Mouse (Mus musculus): ENCODE measurements around the gene Galnt10. TPM values are rescaled to one million over a fixed set of nuclear protein-coding genes. Genes with fewer than 3 reads are reported as not detected.

Gene Galnt10
- polyA plus RNA-seq, 1 experiment = 7.8 TPM

DNA sequence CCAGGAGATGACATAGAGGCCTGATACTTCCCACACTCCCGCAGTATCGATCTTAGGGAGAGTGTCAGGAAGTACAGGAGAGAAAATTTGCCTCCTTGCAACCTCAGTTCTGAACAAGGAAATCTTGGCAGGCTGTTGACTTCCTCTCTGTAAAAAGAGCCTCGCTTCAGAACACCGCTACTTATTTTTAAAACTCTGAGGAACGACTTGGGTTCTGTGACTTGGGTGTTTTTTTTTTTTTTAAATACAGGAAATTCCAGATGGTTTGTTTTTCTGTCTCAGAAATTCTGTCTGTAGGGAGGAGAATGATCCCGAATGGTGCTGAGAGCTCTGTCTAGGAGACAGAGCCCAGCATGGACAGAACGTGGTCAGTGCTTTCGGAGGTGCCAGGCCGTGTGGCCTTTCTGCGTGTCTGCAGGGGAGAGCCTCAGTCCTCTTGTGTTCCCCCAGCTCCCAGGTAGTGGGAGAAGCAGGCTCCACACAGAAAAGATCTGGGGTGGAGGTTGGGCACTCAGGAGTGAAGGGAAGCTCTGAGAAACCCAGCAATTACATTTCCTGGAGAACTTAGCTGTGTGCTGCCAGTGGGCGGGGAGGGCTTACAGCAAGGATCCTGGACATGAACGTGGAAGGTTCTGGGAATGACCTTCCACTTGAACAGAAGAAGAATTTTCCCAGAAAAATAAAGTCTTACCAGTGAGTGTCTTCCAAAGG lies 28.9 kb downstream of the Galnt10 start:
- TF ChIP-seq GATA1 (IDR thresholded peaks at IDR 0.05; ENCODE audit: low read length) (no peak), TAL1 (IDR thresholded peaks at IDR 0.05; ENCODE audit: low read length) (no peak)

DNA sequence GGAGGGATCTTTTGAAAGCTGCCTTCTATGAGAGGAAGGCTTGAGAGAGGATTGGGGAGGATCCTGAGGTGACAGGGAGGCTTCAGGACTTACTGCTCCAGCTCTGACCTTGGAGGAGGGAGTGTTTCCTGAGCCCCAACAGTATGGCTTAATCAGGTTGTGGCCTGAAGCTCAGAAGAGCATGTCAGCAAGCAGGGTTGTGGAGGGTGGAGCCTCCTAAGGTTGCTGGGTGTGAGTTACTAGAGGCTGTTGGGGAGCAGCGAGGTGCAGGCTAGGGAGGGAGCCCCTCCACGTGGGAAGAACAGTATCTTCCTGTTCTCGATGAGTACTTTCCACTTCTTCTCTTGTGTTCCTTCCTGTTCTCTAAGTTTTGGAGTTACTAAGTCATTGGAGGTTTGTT lies 32.0 kb downstream of the Galnt10 start:
- peaks cover 79% of the 10 kb centered on the region for H3K36me3 ChIP-seq (ENCODE audit: control insufficient read depth)

More for the DNA sequence above, 28.9 kb downstream of the Galnt10 start:
- Histone ChIP-seq H3K4me1 (ENCODE audit: control insufficient read depth) (peaks cover 43% of the 10 kb centered on the region), H3K9me3 (ENCODE audit: control insufficient read depth, low read length) (no peaks in the 10 kb centered on the region), H3K36me3 (ENCODE audit: control insufficient read depth) (peaks cover 74% of the 10 kb centered on the region), H3K27me3 (ENCODE audit: control insufficient read depth) (no peaks in the 10 kb centered on the region), H3K4me3 (replicated peaks) (no peak overlapping the region)

DNA sequence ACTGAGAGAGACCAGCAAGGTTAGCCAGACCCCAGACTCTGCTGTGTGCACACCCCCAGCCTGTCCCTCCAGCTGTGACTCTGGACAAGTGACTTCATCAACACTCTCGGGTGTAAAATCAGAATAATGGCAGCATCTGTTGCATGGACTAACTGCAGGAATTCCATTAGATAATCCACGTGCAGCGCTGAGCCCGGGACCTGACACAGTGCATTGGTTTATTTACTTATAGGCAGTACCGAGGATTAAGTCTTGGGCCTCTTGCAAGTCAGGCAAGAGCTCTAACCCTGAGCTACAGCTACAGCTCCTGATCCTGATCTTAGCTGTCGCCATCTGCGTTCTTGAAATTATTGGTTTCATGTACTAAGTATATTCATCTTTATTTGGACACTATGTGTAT lies 37.3 kb downstream of the Galnt10 start:
- H3K4me1 ChIP-seq (ENCODE audit: control insufficient read depth) = peaks cover 49% of the 10 kb centered on the region
- no peaks in the 10 kb centered on the region; the same call in 1 of the 2 replicates for H3K9me3 ChIP-seq (ENCODE audit: control insufficient read depth, low read length)
- no peaks in the 10 kb centered on the region for H3K27me3 ChIP-seq (ENCODE audit: control insufficient read depth)
- peaks cover 51% of the 10 kb centered on the region for H3K36me3 ChIP-seq (ENCODE audit: control insufficient read depth)
- H3K4me3 ChIP-seq (replicated peaks) = no peak overlapping the region
- TF ChIP-seq GATA1 (IDR thresholded peaks at IDR 0.05; ENCODE audit: low read length) = no peak
- no peak for TF ChIP-seq TAL1 (IDR thresholded peaks at IDR 0.05; ENCODE audit: low read length)

More for the DNA sequence above, 32.0 kb downstream of the Galnt10 start:
- peaks cover 44% of the 10 kb centered on the region for H3K4me1 ChIP-seq (ENCODE audit: control insufficient read depth)
- H3K27me3 ChIP-seq (ENCODE audit: control insufficient read depth) = no peaks in the 10 kb centered on the region
- no peaks in the 10 kb centered on the region; the same call in 1 of the 2 replicates for H3K9me3 ChIP-seq (ENCODE audit: control insufficient read depth, low read length)
- TF ChIP-seq TAL1 (IDR thresholded peaks at IDR 0.05; ENCODE audit: low read length) = no peak
- TF ChIP-seq GATA1 (IDR thresholded peaks at IDR 0.05; ENCODE audit: low read length) = no peak
- no peak overlapping the region for H3K4me3 ChIP-seq (replicated peaks)

DNA sequence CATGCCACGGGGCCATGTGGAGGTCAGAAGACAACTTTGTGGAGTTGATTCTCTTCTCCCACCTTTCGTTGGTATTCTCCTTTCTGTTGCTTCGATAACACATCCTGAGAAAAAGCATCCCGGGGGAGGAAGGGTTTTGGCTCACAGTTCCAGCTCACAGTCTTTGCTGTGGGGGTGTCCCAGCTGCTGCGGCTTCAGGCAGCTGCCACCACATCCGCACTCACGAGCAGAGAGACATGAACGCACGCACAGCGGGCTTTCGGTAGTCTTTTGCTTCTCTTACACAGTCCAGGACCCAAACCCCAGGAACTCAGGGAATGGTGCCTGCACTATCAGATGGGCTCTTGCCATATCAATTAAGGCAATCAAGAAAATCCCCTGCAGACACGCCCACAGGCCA lies 37.9 kb downstream of the Galnt10 start:
- peaks cover 50% of the 10 kb centered on the region for H3K36me3 ChIP-seq (ENCODE audit: control insufficient read depth)
- H3K4me1 ChIP-seq (ENCODE audit: control insufficient read depth) = peaks cover 55% of the 10 kb centered on the region
- no peak for TF ChIP-seq GATA1 (IDR thresholded peaks at IDR 0.05; ENCODE audit: low read length)
- no peak for TF ChIP-seq TAL1 (IDR thresholded peaks at IDR 0.05; ENCODE audit: low read length)
- no peak overlapping the region for H3K4me3 ChIP-seq (replicated peaks)
- H3K27me3 ChIP-seq (ENCODE audit: control insufficient read depth) = no peaks in the 10 kb centered on the region
- H3K9me3 ChIP-seq (ENCODE audit: control insufficient read depth, low read length) = no peaks in the 10 kb centered on the region; the same call in 1 of the 2 replicates

DNA sequence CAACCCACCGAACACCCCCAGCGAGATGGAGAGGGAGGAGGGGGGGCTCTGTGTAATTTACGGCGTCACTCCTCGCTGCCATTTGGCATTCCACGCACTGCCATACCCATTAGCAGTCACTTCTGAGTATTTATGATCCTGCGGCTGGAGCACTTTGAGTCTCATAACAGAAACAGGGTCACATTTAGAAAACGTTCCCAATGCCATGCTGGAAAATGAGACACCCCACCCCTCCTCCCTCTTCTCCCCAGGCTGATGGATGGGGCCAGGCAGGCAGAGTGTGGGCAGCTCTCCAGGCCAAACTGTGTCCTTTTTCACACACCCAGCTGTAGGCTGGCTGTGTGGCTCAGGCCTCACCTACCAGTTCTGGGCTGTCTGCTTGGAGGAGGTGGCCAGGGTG lies 38.7 kb downstream of the Galnt10 start:
- no peak for TF ChIP-seq TAL1 (IDR thresholded peaks at IDR 0.05; ENCODE audit: low read length)
- TF ChIP-seq GATA1 (IDR thresholded peaks at IDR 0.05; ENCODE audit: low read length) = no peak
- H3K4me1 ChIP-seq (ENCODE audit: control insufficient read depth) = peaks cover 62% of the 10 kb centered on the region

DNA sequence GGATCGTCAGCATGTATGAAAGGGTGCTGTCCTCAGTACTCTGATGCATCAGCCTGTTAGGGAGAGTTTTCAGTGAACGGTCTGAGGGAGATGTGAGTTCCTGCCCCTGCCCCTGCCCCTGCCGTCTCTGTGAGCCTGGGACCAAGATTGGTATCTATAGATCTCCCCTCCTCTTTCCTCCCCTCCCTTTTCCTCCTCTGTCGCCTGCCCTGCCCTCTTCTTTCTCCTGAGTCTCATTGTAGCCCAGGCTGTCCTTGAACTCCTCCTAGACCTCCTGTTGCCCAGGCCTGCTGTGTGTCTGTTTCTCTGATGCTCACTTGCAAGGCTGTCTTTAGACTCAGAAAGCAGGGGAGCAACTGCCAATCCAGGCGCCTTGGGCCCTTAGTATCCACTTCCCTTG lies 39.6 kb downstream of the Galnt10 start:
- H3K9me3 ChIP-seq (ENCODE audit: control insufficient read depth, low read length) = no peaks in the 10 kb centered on the region
- peaks cover 66% of the 10 kb centered on the region for H3K4me1 ChIP-seq (ENCODE audit: control insufficient read depth)
- H3K27me3 ChIP-seq (ENCODE audit: control insufficient read depth) = no peaks in the 10 kb centered on the region
- TF ChIP-seq TAL1 (IDR thresholded peaks at IDR 0.05; ENCODE audit: low read length) = no peak
- no peak for TF ChIP-seq GATA1 (IDR thresholded peaks at IDR 0.05; ENCODE audit: low read length)
- peaks cover 49% of the 10 kb centered on the region for H3K36me3 ChIP-seq (ENCODE audit: control insufficient read depth)
- no peak overlapping the region for H3K4me3 ChIP-seq (replicated peaks)

More for the DNA sequence above, 38.7 kb downstream of the Galnt10 start:
- no peaks in the 10 kb centered on the region for H3K27me3 ChIP-seq (ENCODE audit: control insufficient read depth)
- H3K36me3 ChIP-seq (ENCODE audit: control insufficient read depth) = peaks cover 48% of the 10 kb centered on the region
- H3K9me3 ChIP-seq (ENCODE audit: control insufficient read depth, low read length) = no peaks in the 10 kb centered on the region; the same call in 1 of the 2 replicates
- H3K4me3 ChIP-seq (replicated peaks) = no peak overlapping the region

DNA sequence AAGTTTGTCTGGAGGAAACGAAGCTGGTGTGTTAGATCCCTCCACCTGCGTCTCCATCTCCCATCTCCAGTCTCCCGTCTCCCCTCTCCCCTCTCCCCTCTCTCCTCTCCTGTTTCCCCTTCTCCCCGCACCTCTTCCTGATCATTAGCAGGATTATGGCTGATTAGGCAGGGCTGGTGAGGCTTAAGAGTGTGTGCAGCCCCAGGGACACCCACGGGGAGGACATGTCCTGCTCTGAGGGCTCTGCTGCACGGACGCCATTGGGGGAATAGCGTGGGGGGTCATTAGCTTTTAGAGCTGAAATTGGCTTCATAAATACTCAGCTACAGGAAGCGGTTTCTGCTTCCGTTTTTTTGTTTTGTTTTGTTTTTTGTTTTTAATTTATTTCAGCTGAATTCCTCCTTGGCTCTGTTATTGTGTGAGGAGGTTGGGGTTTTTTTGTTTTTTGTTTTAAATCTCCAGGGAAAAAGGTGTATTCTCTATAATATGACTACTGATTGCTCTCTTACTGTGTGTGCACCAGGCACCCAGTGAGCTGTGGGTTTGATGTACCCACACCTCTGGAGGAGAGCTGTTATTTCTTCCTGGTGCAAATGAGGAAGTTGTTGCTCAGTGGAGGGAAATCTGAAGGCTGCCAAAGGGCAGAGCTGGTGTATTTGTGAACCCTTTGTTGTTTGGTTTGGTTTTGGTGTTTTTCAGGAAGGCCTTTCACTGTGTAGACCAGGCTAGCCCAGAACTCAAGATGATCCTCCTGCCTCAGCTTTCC lies 40.6 kb downstream of the Galnt10 start:
- peaks cover 47% of the 10 kb centered on the region for H3K36me3 ChIP-seq (ENCODE audit: control insufficient read depth)
- no peaks in the 10 kb centered on the region for H3K27me3 ChIP-seq (ENCODE audit: control insufficient read depth)
- H3K4me1 ChIP-seq (ENCODE audit: control insufficient read depth) = peaks cover 66% of the 10 kb centered on the region
- TF ChIP-seq GATA1 (IDR thresholded peaks at IDR 0.05; ENCODE audit: low read length) (no peak), TAL1 (IDR thresholded peaks at IDR 0.05; ENCODE audit: low read length) (no peak)
- H3K9me3 ChIP-seq (ENCODE audit: control insufficient read depth, low read length) = no peaks in the 10 kb centered on the region
- H3K4me3 ChIP-seq (replicated peaks) = no peak overlapping the region

DNA sequence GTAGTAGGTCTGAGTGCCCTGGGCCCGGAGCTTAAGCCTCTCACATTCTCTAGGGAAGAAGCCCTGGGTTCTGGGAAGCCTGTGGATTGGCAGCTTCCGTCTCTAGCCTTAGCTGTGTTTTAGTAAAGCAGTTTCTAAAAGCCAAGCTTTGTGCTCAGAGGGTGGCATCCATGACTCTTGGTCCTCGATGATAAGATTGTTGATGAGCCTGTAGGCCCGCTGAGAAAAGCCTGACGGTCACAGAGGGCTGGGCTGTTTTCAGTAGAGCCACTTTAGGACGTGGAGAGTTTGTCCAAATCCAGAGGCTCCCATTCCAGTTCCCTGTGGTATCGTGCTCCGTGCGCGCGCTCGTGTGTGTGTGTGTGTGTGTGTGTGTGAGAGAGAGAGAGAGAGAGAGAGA lies 41.6 kb downstream of the Galnt10 start:
- Histone ChIP-seq H3K27me3 (ENCODE audit: control insufficient read depth) (no peaks in the 10 kb centered on the region), H3K36me3 (ENCODE audit: control insufficient read depth) (peaks cover 40% of the 10 kb centered on the region), H3K9me3 (ENCODE audit: control insufficient read depth, low read length) (no peaks in the 10 kb centered on the region), H3K4me3 (replicated peaks) (no peak overlapping the region), H3K4me1 (ENCODE audit: control insufficient read depth) (peaks cover 62% of the 10 kb centered on the region)
- TF ChIP-seq TAL1 (IDR thresholded peaks at IDR 0.05; ENCODE audit: low read length) (no peak), GATA1 (IDR thresholded peaks at IDR 0.05; ENCODE audit: low read length) (no peak)

DNA sequence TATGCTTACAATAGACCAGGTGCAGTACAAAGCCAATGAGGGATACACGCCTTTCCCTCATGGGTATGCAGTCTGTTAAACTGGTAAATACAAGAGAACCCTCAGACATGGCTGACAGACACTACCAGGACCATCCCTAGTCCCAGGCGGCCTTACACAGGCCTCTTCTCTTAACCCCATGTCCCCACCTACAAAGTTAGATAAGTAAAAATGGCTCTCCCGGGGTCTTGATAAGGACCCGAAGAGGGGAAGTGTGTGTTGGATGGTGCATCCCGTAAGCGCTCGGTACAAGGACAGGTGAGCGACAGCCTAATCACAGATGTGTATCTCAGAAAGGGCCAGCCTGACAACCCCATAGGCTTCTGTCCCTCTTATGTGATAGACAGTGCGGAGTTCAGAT lies 42.0 kb downstream of the Galnt10 start:
- H3K27me3 ChIP-seq (ENCODE audit: control insufficient read depth) = no peaks in the 10 kb centered on the region
- H3K36me3 ChIP-seq (ENCODE audit: control insufficient read depth) = peaks cover 37% of the 10 kb centered on the region
- H3K9me3 ChIP-seq (ENCODE audit: control insufficient read depth, low read length) = no peaks in the 10 kb centered on the region
- TF ChIP-seq GATA1 (IDR thresholded peaks at IDR 0.05; ENCODE audit: low read length) = no peak
- TF ChIP-seq TAL1 (IDR thresholded peaks at IDR 0.05; ENCODE audit: low read length) = no peak
- H3K4me3 ChIP-seq (replicated peaks) = no peak overlapping the region
- peaks cover 60% of the 10 kb centered on the region for H3K4me1 ChIP-seq (ENCODE audit: control insufficient read depth)

Data from erythroblast, embryonic 14.5 days (primary cell).